Mouse (Mus musculus): Measurements from ENCODE around the gene Aen. TPM values are rescaled to one million over a fixed set of nuclear protein-coding genes. Genes with fewer than 3 reads are reported as not detected.

Aen gene
- polyA plus RNA-seq, 1 experiment: 90.3 TPM

GRCm38 (mm10) chr7:78924796-78925195 lies 29.1 kb downstream of the Aen start:
- TF ChIP-seq POLR2A (IDR thresholded peaks at IDR 0.05; ENCODE audit: low read depth, low read length): no peak
- no peak for TF ChIP-seq CTCF (IDR thresholded peaks at IDR 0.05; ENCODE audit: borderline replicate concordance, insufficient read depth, low read length)
- H3K4me3 ChIP-seq (ENCODE audit: insufficient read depth, low read length): no peak overlapping the region
- H3K27ac ChIP-seq (ENCODE audit: insufficient read depth, low read length): no peak overlapping the region
- 0 out of 2 replicates have a peak, but pooled peaks cover 4% of the 10 kb centered on the region for H3K4me1 ChIP-seq (ENCODE audit: control insufficient read depth, insufficient read depth, low read length)

- Histone ChIP-seq H3K27ac (ENCODE audit: insufficient read depth, low read length) (no peak overlapping the region), H3K4me3 (ENCODE audit: insufficient read depth, low read length) (no peak overlapping the region), H3K4me1 (ENCODE audit: control insufficient read depth, insufficient read depth, low read length) (0 out of 2 replicates have a peak, but pooled peaks cover 4% of the 10 kb centered on the region)
- no peak for TF ChIP-seq CTCF (IDR thresholded peaks at IDR 0.05; ENCODE audit: borderline replicate concordance, insufficient read depth, low read length)
Observed at GRCm38 (mm10) chr7:78925680-78926079, 30.0 kb downstream of the Aen start.

GRCm38 (mm10) chr7:78926156-78926555 lies 30.5 kb downstream of the Aen start:
- Histone ChIP-seq H3K4me1 (ENCODE audit: control insufficient read depth, insufficient read depth, low read length) (0 out of 2 replicates have a peak, but pooled peaks cover 4% of the 10 kb centered on the region), H3K4me3 (ENCODE audit: insufficient read depth, low read length) (no peak overlapping the region), H3K27ac (ENCODE audit: insufficient read depth, low read length) (no peak overlapping the region)
- no peak for TF ChIP-seq POLR2A (IDR thresholded peaks at IDR 0.05; ENCODE audit: low read depth, low read length)
- no peak for TF ChIP-seq CTCF (IDR thresholded peaks at IDR 0.05; ENCODE audit: borderline replicate concordance, insufficient read depth, low read length)

GRCm38 (mm10) chr7:78927266-78927665 lies 31.6 kb downstream of the Aen start:
- no peak overlapping the region for H3K4me3 ChIP-seq (ENCODE audit: insufficient read depth, low read length)
- H3K27ac ChIP-seq (ENCODE audit: insufficient read depth, low read length): no peak overlapping the region
- 0 out of 2 replicates have a peak, but pooled peaks cover 4% of the 10 kb centered on the region for H3K4me1 ChIP-seq (ENCODE audit: control insufficient read depth, insufficient read depth, low read length)
- TF ChIP-seq CTCF (IDR thresholded peaks at IDR 0.05; ENCODE audit: borderline replicate concordance, insufficient read depth, low read length): no peak
- TF ChIP-seq POLR2A (IDR thresholded peaks at IDR 0.05; ENCODE audit: low read depth, low read length): no peak

- no peaks in the 10 kb centered on the region for H3K4me1 ChIP-seq (ENCODE audit: control insufficient read depth, insufficient read depth, low read length)
- no peak overlapping the region for H3K27ac ChIP-seq (ENCODE audit: insufficient read depth, low read length)
- H3K4me3 ChIP-seq (ENCODE audit: insufficient read depth, low read length): no peak overlapping the region
- TF ChIP-seq CTCF (IDR thresholded peaks at IDR 0.05; ENCODE audit: borderline replicate concordance, insufficient read depth, low read length) (no peak), POLR2A (IDR thresholded peaks at IDR 0.05; ENCODE audit: low read depth, low read length) (no peak)
Observed at GRCm38 (mm10) chr7:78938957-78939602, 43.4 kb downstream of the Aen start.

- H3K4me3 ChIP-seq (ENCODE audit: insufficient read depth, low read length): no peak overlapping the region
- TF ChIP-seq CTCF (IDR thresholded peaks at IDR 0.05; ENCODE audit: borderline replicate concordance, insufficient read depth, low read length) (no peak), POLR2A (IDR thresholded peaks at IDR 0.05; ENCODE audit: low read depth, low read length) (no peak)
- no peaks in the 10 kb centered on the region for H3K4me1 ChIP-seq (ENCODE audit: control insufficient read depth, insufficient read depth, low read length)
- H3K27ac ChIP-seq (ENCODE audit: insufficient read depth, low read length): no peak overlapping the region
Observed at GRCm38 (mm10) chr7:78940971-78941370, 45.3 kb downstream of the Aen start.

- H3K27ac ChIP-seq (ENCODE audit: insufficient read depth, low read length): no peak overlapping the region
- H3K4me3 ChIP-seq (ENCODE audit: insufficient read depth, low read length): no peak overlapping the region
- H3K4me1 ChIP-seq (ENCODE audit: control insufficient read depth, insufficient read depth, low read length): no peaks in the 10 kb centered on the region
- TF ChIP-seq CTCF (IDR thresholded peaks at IDR 0.05; ENCODE audit: borderline replicate concordance, insufficient read depth, low read length): no peak
- TF ChIP-seq POLR2A (IDR thresholded peaks at IDR 0.05; ENCODE audit: low read depth, low read length): no peak
Observed at GRCm38 (mm10) chr7:78942544-78942943, 46.9 kb downstream of the Aen start.

GRCm38 (mm10) chr7:78953886-78954572 lies 58.4 kb downstream of the Aen start:
- no peak overlapping the region; the same call in 1 of the 2 replicates for H3K27ac ChIP-seq (ENCODE audit: insufficient read depth, low read length)
- H3K4me1 ChIP-seq (ENCODE audit: control insufficient read depth, insufficient read depth, low read length): no peaks in the 10 kb centered on the region
- TF ChIP-seq POLR2A (IDR thresholded peaks at IDR 0.05; ENCODE audit: low read depth, low read length): no peak
- no peak for TF ChIP-seq CTCF (IDR thresholded peaks at IDR 0.05; ENCODE audit: borderline replicate concordance, insufficient read depth, low read length)
- no peak overlapping the region for H3K4me3 ChIP-seq (ENCODE audit: insufficient read depth, low read length)

- TF ChIP-seq POLR2A (IDR thresholded peaks at IDR 0.05; ENCODE audit: low read depth, low read length): no peak
- TF ChIP-seq CTCF (IDR thresholded peaks at IDR 0.05; ENCODE audit: borderline replicate concordance, insufficient read depth, low read length): no peak
- Histone ChIP-seq H3K4me1 (ENCODE audit: control insufficient read depth, insufficient read depth, low read length) (no peaks in the 10 kb centered on the region), H3K4me3 (ENCODE audit: insufficient read depth, low read length) (no peak overlapping the region), H3K27ac (ENCODE audit: insufficient read depth, low read length) (no peak overlapping the region; the same call in 1 of the 2 replicates)
Observed at GRCm38 (mm10) chr7:78954619-78955018, 59.0 kb downstream of the Aen start.

- no peak overlapping the region for H3K27ac ChIP-seq (ENCODE audit: insufficient read depth, low read length)
- H3K4me3 ChIP-seq (ENCODE audit: insufficient read depth, low read length): no peak overlapping the region
- no peak for TF ChIP-seq POLR2A (IDR thresholded peaks at IDR 0.05; ENCODE audit: low read depth, low read length)
- TF ChIP-seq CTCF (IDR thresholded peaks at IDR 0.05; ENCODE audit: borderline replicate concordance, insufficient read depth, low read length): no peak
- H3K4me1 ChIP-seq (ENCODE audit: control insufficient read depth, insufficient read depth, low read length): no peaks in the 10 kb centered on the region
Observed at GRCm38 (mm10) chr7:78955086-78955485, 59.4 kb downstream of the Aen start.
